Mouse (Mus musculus) gastrocnemius, postnatal 4 days (tissue): ENCODE results near the gene Gm43518. TPM values are rescaled to one million over a fixed set of nuclear protein-coding genes. Genes with fewer than 3 reads are reported as not detected.

Source experiments
- DNase-seq, 2 experiments: peaks; one replicate each; pipeline ENCODE4 v3.0.0; 2021 to 2022; ENCODE audit warnings: low spot score in 2 of 2, mixed read lengths in 2 of 2
- total RNA-seq, 2 experiments: library from RNA; stranded (reverse); gene quantifications; 2 replicates each; pipeline ENCODE4 v1.2.3; 2021

The Gm43518 gene
- total RNA-seq, 2 experiments from 2014 or later = 0.69 TPM; not detected in 1

- DNase-seq = no peak
Measured at GRCm38 (mm10) chr5:123977231-123977630, 50.0 kb downstream of the Gm43518 start.

DNA sequence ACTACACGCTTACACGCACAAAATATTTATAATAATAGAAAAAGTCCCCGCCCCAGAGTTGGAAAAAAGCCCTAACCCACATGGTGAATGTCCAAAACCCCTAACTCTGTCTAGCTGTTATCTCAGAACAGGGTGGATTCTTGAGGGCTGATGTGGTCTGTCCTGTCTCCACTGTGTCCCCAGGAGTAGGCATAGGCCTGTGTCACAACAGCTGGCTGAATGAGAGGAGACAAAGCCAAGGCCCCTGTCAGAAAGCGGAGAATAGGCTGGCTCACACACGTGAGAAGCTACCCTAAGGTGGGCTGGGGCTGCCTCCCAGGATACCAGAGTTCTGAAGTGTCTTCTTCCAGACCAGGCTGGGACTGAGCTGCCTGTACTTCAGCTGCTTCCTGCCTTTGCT is 50.9 kb downstream of the Gm43518 start:
- DNase-seq = no peak

- DNase-seq = no peak
Measured at GRCm38 (mm10) chr5:123979221-123979979, 52.2 kb downstream of the Gm43518 start.

GRCm38 (mm10) chr5:123979980-123980369 is 52.8 kb downstream of the Gm43518 start:
- DNase-seq = no peak

- DNase-seq = no peak
Measured at GRCm38 (mm10) chr5:123980521-123981249, 53.5 kb downstream of the Gm43518 start.

DNA sequence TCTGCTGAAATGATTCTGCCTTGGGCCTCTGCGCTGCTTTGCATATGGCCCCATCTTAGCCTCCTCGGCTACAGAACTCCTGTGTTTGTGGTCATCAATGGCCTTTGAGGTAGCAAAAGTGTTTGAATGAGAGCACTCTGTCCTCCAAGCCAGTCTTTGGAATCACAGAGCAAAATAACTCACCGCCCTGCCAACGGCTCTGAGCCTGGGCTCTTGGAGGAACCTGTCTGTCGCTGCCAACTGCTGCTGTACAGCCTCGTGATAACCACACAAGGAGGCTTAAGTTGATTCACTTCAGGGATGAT is 54.0 kb downstream of the Gm43518 start:
- no peak for DNase-seq

- no peak for DNase-seq
Measured at GRCm38 (mm10) chr5:123982838-123983237, 55.6 kb downstream of the Gm43518 start.

DNA sequence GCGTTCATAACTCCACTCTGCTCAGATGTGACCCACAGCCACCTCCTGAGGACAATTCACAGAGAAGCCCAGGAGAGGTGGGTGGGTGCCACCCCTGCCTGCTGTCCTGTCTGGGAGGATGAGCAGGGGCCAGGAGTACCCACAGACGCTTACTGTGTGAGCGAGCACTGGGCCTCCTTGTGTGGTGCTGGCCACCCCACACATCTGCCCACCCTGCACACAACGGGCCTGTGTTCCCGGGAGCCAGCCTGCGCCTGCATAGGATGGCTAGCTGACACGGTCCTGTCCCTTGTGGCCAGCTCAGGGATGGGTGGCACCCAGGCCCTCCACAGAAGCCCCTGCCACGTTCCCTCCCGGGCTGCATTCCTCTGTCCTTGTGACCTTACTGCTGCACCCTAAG is 58.2 kb downstream of the Gm43518 start:
- no peak for DNase-seq

- DNase-seq = no peak
Measured at GRCm38 (mm10) chr5:123986925-123987324, 59.7 kb downstream of the Gm43518 start.

GRCm38 (mm10) chr5:123987511-123987910 is 60.3 kb downstream of the Gm43518 start:
- DNase-seq = no peak

Other genes with a start within 250 kb of the Gm43518 start
- 10 to 100 TPM; 79.5 to 94.5 TPM for gene Clip1, start 242.8 kb upstream of the Gm43518 start, total RNA-seq
- gene Zcchc8, start 206.3 kb upstream of the Gm43518 start, total RNA-seq = 10 to 100 TPM; 42.8 to 50.7 TPM
- gene Rsrc2, start 178.0 kb upstream of the Gm43518 start, total RNA-seq = 10 to 100 TPM; 64.5 to 87.8 TPM
- 10 to 100 TPM; 14.3 to 15.1 TPM for gene Kntc1, start 177.7 kb upstream of the Gm43518 start, total RNA-seq
- 1 to 10 TPM in 1 of 2 experiments, under 1 TPM in 1; 0.96 to 1.8 TPM for gene Hcar2, start 61.9 kb upstream of the Gm43518 start, total RNA-seq
- gene Hcar1, start 47.4 kb upstream of the Gm43518 start, total RNA-seq = 1 to 10 TPM; 1.4 to 3.3 TPM
- gene Denr, start 20.2 kb upstream of the Gm43518 start, total RNA-seq = 10 to 100 TPM; 59.8 to 66.3 TPM
- gene Ccdc62, start 3.3 kb downstream of the Gm43518 start, total RNA-seq = 1 to 10 TPM; 2.5 to 4.1 TPM
- gene Hip1r, start 46.2 kb downstream of the Gm43518 start, total RNA-seq = 1 to 10 TPM; 5.5 to 6.6 TPM
- 10 to 100 TPM; 24.4 to 29.3 TPM for gene Vps37b, start 104.9 kb downstream of the Gm43518 start, total RNA-seq
- gene Abcb9, start 168.4 kb downstream of the Gm43518 start, total RNA-seq = 1 to 10 TPM; 5.2 to 6.1 TPM
- 10 to 100 TPM in 1 of 2 experiments, 1 to 10 TPM in 1; 9.0 to 11.2 TPM for gene Ogfod2, start 184.9 kb downstream of the Gm43518 start, total RNA-seq
- 10 to 100 TPM; 69.9 to 76.4 TPM for gene Arl6ip4, start 188.7 kb downstream of the Gm43518 start, total RNA-seq